Mouse (Mus musculus) heart, embryonic 11.5 days (tissue): ENCODE results near the gene Ralgps1. TPM values are rescaled to one million over a fixed set of nuclear protein-coding genes. Genes with fewer than 3 reads are reported as not detected.

Experiments
- ATAC-seq: fragments of 200-750 bp; cut with Nextera tagmentation; replicated peaks from 2 replicates; pipeline ENCODE4 v1.8.0; 2017; ENCODE audit warnings: moderate library complexity; ENCODE audit not compliant: insufficient number of reproducible peaks, low FRiP score, low TSS enrichment
- H3K27ac ChIP-seq: fragments of 300-500 bp; sonication (generic); 2 replicates; pipeline ENCODE4 v1.5.1; 2014; ENCODE audit warnings: mild to moderate bottlenecking, low read depth, low read length
- H3K27me3 ChIP-seq: fragments of 300-500 bp; sonication (generic); 2 replicates; pipeline ENCODE4 v1.6.1; 2014; ENCODE audit warnings: mild to moderate bottlenecking, low read length, mixed read lengths; ENCODE audit not compliant: control insufficient read depth, insufficient read depth
- H3K36me3 ChIP-seq: fragments of 300-500 bp; sonication (generic); 2 replicates; pipeline ENCODE4 v1.6.1; 2014; ENCODE audit warnings: mild to moderate bottlenecking, low read length, moderate library complexity, mixed read lengths; ENCODE audit not compliant: control insufficient read depth, insufficient read depth
- H3K4me1 ChIP-seq: fragments of 300-500 bp; sonication (generic); 2 replicates; pipeline ENCODE4 v1.6.1; 2014; ENCODE audit warnings: low read length; ENCODE audit not compliant: control insufficient read depth, insufficient read depth
- H3K4me2 ChIP-seq: fragments of 300-500 bp; sonication (generic); 2 replicates; pipeline ENCODE4 v1.6.1; 2014; ENCODE audit warnings: mild to moderate bottlenecking, moderate library complexity
- H3K4me3 ChIP-seq: fragments of 300-500 bp; sonication (generic); 2 replicates; pipeline ENCODE4 v1.5.1; 2014; ENCODE audit warnings: low read depth, low read length
- H3K9ac ChIP-seq: fragments of 300-500 bp; sonication (generic); 2 replicates; pipeline ENCODE4 v1.6.1; 2014; ENCODE audit warnings: mild to moderate bottlenecking, low read depth, low read length, moderate library complexity
- H3K9me3 ChIP-seq: fragments of 300-500 bp; sonication (generic); replicated peaks from 2 replicates; pipeline ENCODE4 v1.6.1; 2016; ENCODE audit warnings: low read length; ENCODE audit not compliant: control insufficient read depth
- WGBS: fragments of 180-500 bp; shearing (Covaris S2); extraction: QIAGEN DNeasy Blood & Tissue Kit; methylation state at CpG from one replicate; pipeline ENCODE4 v1.1.7; 2014; ENCODE audit not compliant: insufficient replicate concordance; 5-methylcytosine and 5-hydroxymethylcytosine counted together
- polyA plus RNA-seq: library from polyadenylated mRNA; unstranded; fragments of >200 nt; fragmentation: Nextera tagmentation; extraction: Ambion mirVana; gene quantifications from 2 replicates; pipeline ENCODE4 v1.2.1, GENCODE M21; 2014

Ralgps1 gene
- polyA plus RNA-seq, 1 experiment from 2014 or later, result 6.6 TPM

- no peak overlapping the region for H3K9ac ChIP-seq
- H3K27ac ChIP-seq, result no peak overlapping the region
- H3K27me3 ChIP-seq, result no peaks in the 10 kb centered on the region
- 77% methylated on average over 10 of the region's 10 CpGs for WGBS
- no peaks in the 10 kb centered on the region for H3K9me3 ChIP-seq
- no peak overlapping the region for H3K4me2 ChIP-seq
- no peaks in the 10 kb centered on the region for H3K36me3 ChIP-seq
- ATAC-seq, result no peak
- no peak overlapping the region for H3K4me3 ChIP-seq
- peaks cover 15% of the 10 kb centered on the region for H3K4me1 ChIP-seq
Measured at GRCm38 (mm10) chr2:33170777-33171565, 200.3 kb downstream of the Ralgps1 start.

- no peak for ATAC-seq
- Histone ChIP-seq H3K36me3 (no peaks in the 10 kb centered on the region), H3K27me3 (no peaks in the 10 kb centered on the region), H3K9me3 (no peaks in the 10 kb centered on the region), H3K4me2 (no peak overlapping the region), H3K9ac (no peak overlapping the region), H3K4me3 (no peak overlapping the region), H3K4me1 (peaks cover 30% of the 10 kb centered on the region), H3K27ac (no peak overlapping the region)
- 66% methylated on average over 6 of the region's 6 CpGs for WGBS
Measured at GRCm38 (mm10) chr2:33169445-33169844, 201.8 kb downstream of the Ralgps1 start.

- Histone ChIP-seq H3K4me3 (no peak overlapping the region), H3K27me3 (no peaks in the 10 kb centered on the region), H3K9me3 (no peaks in the 10 kb centered on the region), H3K4me1 (peaks cover 26% of the 10 kb centered on the region), H3K36me3 (no peaks in the 10 kb centered on the region), H3K9ac (no peak overlapping the region), H3K27ac (no peak overlapping the region), H3K4me2 (no peak overlapping the region)
- ATAC-seq, result no peak
- 73% methylated on average over 3 of the region's 3 CpGs for WGBS
Measured at GRCm38 (mm10) chr2:33167060-33167459, 204.2 kb downstream of the Ralgps1 start.

DNA sequence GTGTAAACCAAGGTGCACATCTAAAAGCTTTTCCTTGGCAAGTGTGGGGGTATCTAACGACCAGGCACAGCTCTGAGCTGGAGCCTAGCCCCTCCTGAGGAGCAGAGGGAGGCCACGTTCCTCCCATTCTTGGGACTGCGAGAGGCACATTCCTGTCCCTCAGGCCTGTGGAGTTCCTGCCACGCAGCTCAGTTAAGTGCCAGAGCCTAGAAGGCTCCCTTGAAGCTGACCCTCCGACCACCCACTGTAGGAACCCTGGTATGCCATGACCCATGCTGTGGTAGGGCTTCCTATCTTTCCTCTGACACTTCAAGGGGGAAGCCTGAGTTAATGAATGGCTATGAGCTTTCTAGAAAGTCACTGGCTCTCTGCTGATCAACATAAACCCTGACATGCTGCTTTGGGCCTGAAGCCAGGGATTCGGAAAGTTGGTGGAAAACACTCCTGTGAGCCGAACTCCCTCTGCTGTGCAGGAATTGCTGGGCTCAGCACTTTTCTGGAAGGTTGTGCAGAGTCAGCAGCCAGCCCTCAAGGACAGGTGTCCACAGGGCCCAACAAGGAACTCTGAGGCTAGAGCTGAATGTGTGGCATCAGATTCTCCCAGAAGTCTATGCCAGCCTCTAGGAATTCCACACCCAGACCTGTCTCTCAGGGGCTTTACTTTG is 205.4 kb downstream of the Ralgps1 start:
- WGBS, result 29% methylated on average over 7 of the region's 7 CpGs
- H3K9ac ChIP-seq, result no peak overlapping the region
- peaks cover 26% of the 10 kb centered on the region for H3K4me1 ChIP-seq

DNA sequence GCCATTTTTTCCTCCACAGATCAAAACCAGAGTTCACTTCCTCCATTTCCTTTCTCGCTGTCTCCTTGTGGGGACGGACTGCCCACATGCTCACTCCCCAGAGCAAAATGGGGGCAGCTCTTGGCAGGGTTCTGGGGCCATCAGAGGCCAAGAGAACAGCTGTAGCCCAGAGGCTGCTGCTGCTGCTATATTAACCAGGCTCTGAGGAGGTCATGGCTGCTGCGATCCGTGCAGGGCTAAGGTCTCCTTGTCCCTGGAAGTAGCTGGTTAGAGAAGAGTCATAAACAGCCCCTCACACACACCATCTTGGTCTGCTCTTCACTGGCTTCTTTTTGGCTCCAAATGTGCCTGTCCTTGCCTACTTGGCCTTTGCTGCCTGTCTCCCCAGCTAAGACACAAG is 206.1 kb downstream of the Ralgps1 start:
- Histone ChIP-seq H3K9ac (no peak overlapping the region), H3K36me3 (no peaks in the 10 kb centered on the region), H3K27ac (peak overlapping the region; percentile 25), H3K27me3 (no peaks in the 10 kb centered on the region), H3K4me2 (no peak overlapping the region), H3K9me3 (no peaks in the 10 kb centered on the region), H3K4me1 (peaks cover 30% of the 10 kb centered on the region), H3K4me3 (no peak overlapping the region)
- ATAC-seq, result no peak
- WGBS, result 73% methylated on average over 4 of the region's 4 CpGs

More for the DNA sequence above, 205.4 kb downstream of the Ralgps1 start:
- Histone ChIP-seq H3K4me3 (no peak overlapping the region), H3K36me3 (no peaks in the 10 kb centered on the region), H3K27ac (peak overlapping the region; percentile 25), H3K4me2 (no peak overlapping the region), H3K27me3 (no peaks in the 10 kb centered on the region), H3K9me3 (no peaks in the 10 kb centered on the region)
- ATAC-seq, result no peak

GRCm38 (mm10) chr2:33164646-33165045 is 206.6 kb downstream of the Ralgps1 start:
- no peaks in the 10 kb centered on the region for H3K9me3 ChIP-seq
- ATAC-seq, result no peak
- no peak overlapping the region for H3K4me2 ChIP-seq
- no peak overlapping the region for H3K27ac ChIP-seq
- no peaks in the 10 kb centered on the region for H3K27me3 ChIP-seq
- H3K9ac ChIP-seq, result no peak overlapping the region
- 54% methylated on average over 3 of the region's 3 CpGs for WGBS
- H3K4me3 ChIP-seq, result no peak overlapping the region
- H3K36me3 ChIP-seq, result no peaks in the 10 kb centered on the region
- peaks cover 36% of the 10 kb centered on the region for H3K4me1 ChIP-seq

- WGBS, result 86% methylated on average over 2 of the region's 2 CpGs
- H3K4me3 ChIP-seq, result no peak overlapping the region
Measured at GRCm38 (mm10) chr2:33162126-33162525, 209.2 kb downstream of the Ralgps1 start.

DNA sequence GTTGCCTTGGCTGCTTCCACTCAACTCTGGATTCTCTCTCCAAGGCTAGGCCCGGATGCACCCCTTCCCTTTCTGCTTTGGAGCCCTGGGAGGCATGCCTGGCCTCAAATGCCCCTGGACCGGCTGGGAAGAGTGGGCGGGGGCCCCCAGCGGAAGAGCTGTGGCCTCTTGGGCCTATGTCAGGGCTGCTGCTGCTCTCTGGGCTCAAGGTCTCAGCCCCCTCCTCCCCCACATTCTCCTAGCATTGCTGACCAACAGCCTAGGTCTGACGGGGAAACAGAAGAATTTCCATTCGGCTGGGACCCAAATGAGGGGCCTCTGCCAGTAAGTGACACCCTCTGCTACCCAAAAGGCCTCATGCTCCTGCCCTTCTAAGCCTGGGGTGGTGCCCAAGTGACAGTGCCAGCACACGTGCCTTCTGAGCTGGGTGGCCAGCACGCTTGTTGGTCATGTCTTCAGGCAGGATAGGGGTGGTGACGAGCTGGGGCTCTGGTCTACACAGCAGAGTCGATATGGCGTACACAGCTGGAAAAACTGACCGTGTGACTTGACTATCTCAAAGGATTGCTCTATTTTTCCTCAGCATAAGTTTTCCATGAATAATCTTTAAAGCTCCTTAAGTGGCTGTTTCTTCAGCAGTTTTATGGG is 210.8 kb downstream of the Ralgps1 start:
- peaks cover 26% of the 10 kb centered on the region for H3K4me1 ChIP-seq
- H3K27ac ChIP-seq, result peak overlapping the region; percentile 7; the same call in 1 of the 2 replicates
- H3K4me2 ChIP-seq, result no peak overlapping the region
- no peak for ATAC-seq
- no peaks in the 10 kb centered on the region for H3K27me3 ChIP-seq
- no peak overlapping the region for H3K4me3 ChIP-seq
- 53% methylated on average over 12 of the region's 12 CpGs for WGBS
- H3K9me3 ChIP-seq, result no peaks in the 10 kb centered on the region
- no peak overlapping the region for H3K9ac ChIP-seq
- H3K36me3 ChIP-seq, result no peaks in the 10 kb centered on the region

More at GRCm38 (mm10) chr2:33162126-33162525, 209.2 kb downstream of the Ralgps1 start:
- H3K27me3 ChIP-seq, result no peaks in the 10 kb centered on the region
- H3K9me3 ChIP-seq, result no peaks in the 10 kb centered on the region
- peaks cover 40% of the 10 kb centered on the region for H3K4me1 ChIP-seq
- no peaks in the 10 kb centered on the region for H3K36me3 ChIP-seq
- ATAC-seq, result no peak
- no peak overlapping the region for H3K9ac ChIP-seq
- no peak overlapping the region for H3K4me2 ChIP-seq
- no peak overlapping the region for H3K27ac ChIP-seq
